Mouse (Mus musculus) liver, adult 2 months (tissue): ENCODE results near the gene Dok4. TPM values are rescaled to one million over a fixed set of nuclear protein-coding genes. Genes with fewer than 3 reads are reported as not detected.
"Not testable (repeated sequence)": the region's sequence is repeated elsewhere in the genome, so short reads cannot be mapped to it uniquely, and the experiment has no call there.

Experiments used
- DNase-seq: peaks from one replicate; pipeline ENCODE4 v3.0.0-alpha.2; 2011; ENCODE audit warnings: low read depth, low spot score; ENCODE audit errors: extremely low read depth
- H3K27ac ChIP-seq: fragments of 200-500 bp; replicated peaks from 2 replicates; pipeline ENCODE4 v1.5.1; 2012; ENCODE audit warnings: low read depth, mild to moderate bottlenecking, control low read depth, inconsistent platforms, low read length; ENCODE audit not compliant: insufficient read depth
- H3K27me3 ChIP-seq: fragments of 200-500 bp; 2 replicates; pipeline ENCODE4 v1.6.1; 2012; ENCODE audit warnings: mild to moderate bottlenecking, moderate library complexity, low read length, inconsistent platforms; ENCODE audit not compliant: control insufficient read depth, insufficient read depth
- H3K36me3 ChIP-seq: fragments of 200-500 bp; 2 replicates; pipeline ENCODE4 v1.6.1; 2012; ENCODE audit warnings: low read length, inconsistent platforms; ENCODE audit not compliant: control insufficient read depth, insufficient read depth
- H3K4me1 ChIP-seq: fragments of 200-500 bp; 2 replicates; pipeline ENCODE4 v1.6.1; 2011; ENCODE audit warnings: low read length; ENCODE audit not compliant: control insufficient read depth, insufficient read depth
- H3K4me3 ChIP-seq: fragments of 200-500 bp; 2 replicates; pipeline ENCODE4 v1.5.1; 2011; ENCODE audit warnings: low read depth, mild to moderate bottlenecking, control low read depth, low read length, moderate library complexity; ENCODE audit not compliant: insufficient read depth
- H3K79me2 ChIP-seq: fragments of 200-500 bp; 2 replicates; pipeline ENCODE4 v1.6.1; 2012; ENCODE audit warnings: inconsistent platforms, mild to moderate bottlenecking, low read length, moderate library complexity; ENCODE audit not compliant: control insufficient read depth, insufficient read depth
- H3K9ac ChIP-seq: fragments of 200-500 bp; 2 replicates; pipeline ENCODE4 v1.6.1; 2012; ENCODE audit warnings: low read depth, mild to moderate bottlenecking, control low read depth, inconsistent platforms, low read length
- CTCF ChIP-seq: fragments of 200-500 bp; IDR thresholded peaks from 2 replicates; pipeline ENCODE4 v1.5.1; 2011; ENCODE audit warnings: low read depth, low read length, control low read depth
- POLR2A ChIP-seq: fragments of 200-500 bp; IDR thresholded peaks from 2 replicates; pipeline ENCODE4 v1.6.1; 2011; ENCODE audit warnings: low read length, control low read depth; ENCODE audit not compliant: insufficient read depth; ENCODE audit errors: extremely low read depth
- WGBS: fragments of 180-500 bp; shearing (Covaris S2); methylation state at CpG from one replicate; pipeline ENCODE4 v1.1.7; 2018; 5-methylcytosine and 5-hydroxymethylcytosine counted together
- polyA plus RNA-seq: library from polyadenylated mRNA; depleted of rRNA; stranded (reverse); fragments of >200 nt; gene quantifications from 2 replicates; pipeline ENCODE4 v1.2.3, GENCODE M21; 2012
- total RNA-seq: library from RNA; depleted of rRNA; stranded (reverse); fragments of >200 nt; gene quantifications from 2 replicates; pipeline ENCODE4 v1.2.3, GENCODE M21; 2014

Dok4 gene
- total and polyA plus RNA-seq, 2 experiments = 0.83 to 1.5 TPM

GRCm38 (mm10) chr8:94850049-94850448 lies 26.1 kb downstream of the Dok4 start:
- 94% methylated on average over 5 of the region's 5 CpGs for WGBS
- H3K36me3 ChIP-seq = peaks cover 75% of the 10 kb centered on the region
- H3K27ac ChIP-seq = no peak overlapping the region
- H3K27me3 ChIP-seq = no peaks in the 10 kb centered on the region
- no peak for TF ChIP-seq POLR2A
- no peak for TF ChIP-seq CTCF
- H3K4me3 ChIP-seq = no peak overlapping the region
- no peaks in the 10 kb centered on the region for H3K79me2 ChIP-seq
- H3K9ac ChIP-seq = no peak overlapping the region
- no peaks in the 10 kb centered on the region for H3K4me1 ChIP-seq
- no peak for DNase-seq

- H3K27me3 ChIP-seq = no peaks in the 10 kb centered on the region
- peaks cover 4% of the 10 kb centered on the region; the same call in 1 of the 2 replicates for H3K4me1 ChIP-seq
- TF ChIP-seq CTCF (no peak), POLR2A (no peak)
- no peak overlapping the region for H3K4me3 ChIP-seq
- no peak overlapping the region for H3K27ac ChIP-seq
- DNase-seq = no peak
- no peak overlapping the region for H3K9ac ChIP-seq
- peaks cover 23% of the 10 kb centered on the region for H3K36me3 ChIP-seq
- WGBS = 55% methylated on average over 2 of the region's 2 CpGs
- peaks cover 9% of the 10 kb centered on the region; the same call in 1 of the 2 replicates for H3K79me2 ChIP-seq
These were observed 34.9 kb downstream of the Dok4 start for GRCm38 (mm10) chr8:94841183-94841582.

GRCm38 (mm10) chr8:94838600-94838999 lies 37.5 kb downstream of the Dok4 start:
- Histone ChIP-seq H3K4me1 (peaks cover 12% of the 10 kb centered on the region), H3K9ac (peak overlapping the region; percentile 96), H3K27ac (peak overlapping the region; percentile 98), H3K4me3 (peak overlapping the region; percentile 89), H3K27me3 (no peaks in the 10 kb centered on the region), H3K36me3 (peaks cover under 1% of the 10 kb centered on the region; the same call in 1 of the 2 replicates), H3K79me2 (peaks cover 12% of the 10 kb centered on the region; the same call in 1 of the 2 replicates)
- no peak for TF ChIP-seq CTCF
- TF ChIP-seq POLR2A = peak; percentile 38; the same call in 1 of the 2 replicates
- peak; percentile 85 for DNase-seq
- under 1% methylated on average over 24 of the region's 24 CpGs for WGBS

- TF ChIP-seq POLR2A (peak; percentile 80; the same call in 1 of the 2 replicates), CTCF (no peak)
These were observed 38.2 kb downstream of the Dok4 start, which contains the start of the genes Coq9 and Ciapin1 for GRCm38 (mm10) chr8:94837662-94838574. TSS of gene Coq9 (plus strand) at chr8:94838321. TSS of gene Ciapin1 (minus strand) at chr8:94838358.

GRCm38 (mm10) chr8:94836456-94837240 lies 39.5 kb downstream of the Dok4 start:
- peak overlapping the region; percentile 67 for H3K9ac ChIP-seq
- TF ChIP-seq POLR2A (no peak), CTCF (no peak)
- peaks cover 18% of the 10 kb centered on the region; the same call in 1 of the 2 replicates for H3K79me2 ChIP-seq
- H3K4me3 ChIP-seq = peak overlapping the region; percentile 89
- H3K36me3 ChIP-seq = peaks cover 9% of the 10 kb centered on the region
- WGBS = 31% methylated on average over 11 of the region's 11 CpGs
- peak overlapping the region; percentile 96 for H3K27ac ChIP-seq
- H3K4me1 ChIP-seq = peaks cover 13% of the 10 kb centered on the region
- peak; percentile 83 for DNase-seq
- H3K27me3 ChIP-seq = no peaks in the 10 kb centered on the region

More at GRCm38 (mm10) chr8:94837662-94838574, 38.2 kb downstream of the Dok4 start, which contains the start of the genes Coq9 and Ciapin1:
- peak; percentile 79 for DNase-seq
- peak within 1 kb of the TSS; percentile 98 for H3K27ac ChIP-seq
- H3K4me1 ChIP-seq = peaks cover 13% of the 10 kb centered on the region
- no peaks in the 10 kb centered on the region; the same call in 1 of the 2 replicates for H3K36me3 ChIP-seq
- H3K27me3 ChIP-seq = no peaks in the 10 kb centered on the region
- H3K79me2 ChIP-seq = peaks cover 12% of the 10 kb centered on the region; the same call in 1 of the 2 replicates
- WGBS = under 1% methylated on average over 82 of the region's 82 CpGs
- peak within 1 kb of the TSS; percentile 96 for H3K9ac ChIP-seq
- H3K4me3 ChIP-seq = peak within 1 kb of the TSS; percentile 89

GRCm38 (mm10) chr8:94835751-94836150 lies 40.4 kb downstream of the Dok4 start:
- not testable (repeated sequence) for H3K4me3 ChIP-seq, H3K27me3 ChIP-seq
- peak; percentile 77 for DNase-seq
- peaks cover 12% of the 10 kb centered on the region for H3K36me3 ChIP-seq
- H3K9ac ChIP-seq = peak overlapping the region; percentile 20
- peak overlapping the region; percentile 70 for H3K27ac ChIP-seq
- H3K4me1 ChIP-seq = peaks cover 13% of the 10 kb centered on the region
- 67% methylated on average over 13 of the region's 13 CpGs for WGBS
- H3K79me2 ChIP-seq = peaks cover 18% of the 10 kb centered on the region; the same call in 1 of the 2 replicates

GRCm38 (mm10) chr8:94833901-94834405 lies 42.2 kb downstream of the Dok4 start:
- H3K9ac ChIP-seq, H3K27me3 ChIP-seq, H3K27ac ChIP-seq, H3K4me3 ChIP-seq: not testable (repeated sequence)
- peaks cover 18% of the 10 kb centered on the region; the same call in 1 of the 2 replicates for H3K79me2 ChIP-seq
- WGBS = 19% methylated on average over 7 of the region's 7 CpGs
- peak; percentile 57 for DNase-seq
- peaks cover 20% of the 10 kb centered on the region for H3K36me3 ChIP-seq
- peaks cover 13% of the 10 kb centered on the region for H3K4me1 ChIP-seq
